Comparison of ENCODE assay signal across 8 mouse cellular contexts in genomic region chr5:107403011-107403946, GRCm38 (mm10). TPM values are rescaled to one million over a fixed set of nuclear protein-coding genes. Genes with fewer than 3 reads are reported as not detected.
DNase-seq lines count a peak whose midpoint lies in the region; ATAC-seq lines count a peak whose summit lies in the region.
"Had no signal": no experiment of that assay in that cellular context is flagged by ENCODE, and none has a peak within 500 bp of the region (broad histone marks: within the 10 kb centered on the region; RNA-seq: fewer than 3 reads in every experiment).

No protein-coding gene starts in this region.

- DNase-seq in B cell, adult 2 months: peak; percentile 4 to 6
- DNase-seq in CD4-positive, CD25-positive, alpha-beta regulatory T cell, adult 2 months (ENCODE audit: low read depth, low spot score): peak; percentile 51
- DNase-seq in cerebellum, adult 18-20 months: peak; percentile 58 to 71
- DNase-seq in frontal cortex, postnatal 25 days (ENCODE audit: low spot score in 2 of 2): peak; percentile 18 to 28
- DNase-seq in kidney, postnatal 10 days: peak; percentile 23
- DNase-seq in splenic B cell, adult 2 months (ENCODE audit: low read depth, low spot score): peak; percentile 8

- H3K36me3 ChIP-seq in splenic B cell, adult 2 months (ENCODE audit: control insufficient read depth, insufficient read depth, low read length, poor library complexity, severe bottlenecking): no peaks in the 10 kb centered on the region

- peak; percentile 46; the same call in 1 of the 2 replicates for ATAC-seq in megakaryocyte progenitor cell, adult 5-6 weeks (replicated peaks; ENCODE audit: poor library complexity)

- H3K27me3 ChIP-seq in splenic B cell, adult 2 months (ENCODE audit: control insufficient read depth, insufficient read depth, low read length, poor library complexity, severe bottlenecking): peaks cover 4% of the 10 kb centered on the region; the same call in 1 of the 2 replicates

RNA-seq across cellular contexts. Expression of gene Ephx4, which starts 0.7 kb away (rescaled TPM):
- total RNA-seq in megakaryocyte progenitor cell, adult 5-6 weeks (2015): not detected in 2 replicates
- not detected in 2 replicates for total RNA-seq in megakaryocyte progenitor cell, adult 5-6 weeks (2017)

RNA-seq across cellular contexts. Expression of gene Lpcat2b, which starts 28.1 kb away (rescaled TPM):
- not detected in 2 replicates for total RNA-seq in megakaryocyte progenitor cell, adult 5-6 weeks (2015)
- not detected in 2 replicates for total RNA-seq in megakaryocyte progenitor cell, adult 5-6 weeks (2017)
- total RNA-seq: gastrocnemius, postnatal 36 days had no signal

RNA-seq across cellular contexts. Expression of gene Btbd8, which starts 34.5 kb away (rescaled TPM):
- 4.4 and 6.7 TPM in 2 replicates for total RNA-seq in megakaryocyte progenitor cell, adult 5-6 weeks (2015)
- 5.5 and 6.1 TPM in 2 replicates for total RNA-seq in megakaryocyte progenitor cell, adult 5-6 weeks (2017)

Comparison
In these comparisons a context has a peak if more than half of its experiments do, and no peak if none do; other contexts are left out.
1. Peak in every context shown above with its lines: DNase-seq and ATAC-seq.
2. DNase-seq: peak in every context shown above with its lines; median percentile 64 in cerebellum, adult 18-20 months; 51 in CD4-positive, CD25-positive, alpha-beta regulatory T cell, adult 2 months; 23 in frontal cortex, postnatal 25 days; 23 in kidney, postnatal 10 days; 8 in splenic B cell, adult 2 months; 5 in B cell, adult 2 months.